Mouse (Mus musculus) limb, embryonic 13.5 days (tissue): ENCODE measurements around the gene Cdh3. TPM values are rescaled to one million over a fixed set of nuclear protein-coding genes. Genes with fewer than 3 reads are reported as not detected.

ENCODE experiments used
- ATAC-seq: fragments of 200-750 bp; cut with Nextera tagmentation; 2 replicates; pipeline ENCODE4 v1.8.0; 2017; ENCODE audit warnings: low read depth, moderate number of reproducible peaks, moderate TSS enrichment; ENCODE audit not compliant: low FRiP score
- H3K27ac ChIP-seq: fragments of 300-500 bp; sonication (generic); 2 replicates; pipeline ENCODE4 v1.5.1; 2015; ENCODE audit warnings: inconsistent platforms, mild to moderate bottlenecking, moderate library complexity
- H3K27me3 ChIP-seq: fragments of 300-500 bp; sonication (generic); 2 replicates; pipeline ENCODE4 v1.6.1; 2015; ENCODE audit warnings: mild to moderate bottlenecking, inconsistent platforms
- H3K36me3 ChIP-seq: fragments of 300-500 bp; sonication (generic); 2 replicates; pipeline ENCODE4 v1.6.1; 2015; ENCODE audit warnings: inconsistent platforms, mild to moderate bottlenecking, moderate library complexity
- H3K4me1 ChIP-seq: fragments of 300-500 bp; sonication (generic); 2 replicates; pipeline ENCODE4 v1.6.1; 2015; ENCODE audit warnings: inconsistent platforms
- H3K4me2 ChIP-seq: fragments of 300-500 bp; sonication (generic); replicated peaks from 2 replicates; pipeline ENCODE4 v1.6.1; 2015; ENCODE audit warnings: inconsistent platforms, mild to moderate bottlenecking, moderate library complexity
- H3K4me3 ChIP-seq: fragments of 300-500 bp; sonication (generic); 2 replicates; pipeline ENCODE4 v1.5.1; 2015; ENCODE audit warnings: moderate library complexity, mild to moderate bottlenecking, inconsistent platforms
- H3K9ac ChIP-seq: fragments of 300-500 bp; sonication (generic); 2 replicates; pipeline ENCODE4 v1.6.1; 2015; ENCODE audit warnings: mild to moderate bottlenecking, inconsistent platforms
- H3K9me3 ChIP-seq: fragments of 300-500 bp; sonication (generic); 2 replicates; pipeline ENCODE4 v1.6.1; 2016; ENCODE audit warnings: inconsistent platforms
- WGBS: fragments of 180-500 bp; shearing (Covaris S2); methylation state at CpG from one replicate; pipeline ENCODE4 v1.1.7; 2015; 5-methylcytosine and 5-hydroxymethylcytosine counted together
- polyA plus RNA-seq: library from polyadenylated mRNA; unstranded; fragments of >200 nt; fragmentation: Nextera tagmentation; extraction: Ambion mirVana; gene quantifications from 2 replicates; pipeline ENCODE4 v1.2.1, GENCODE M21; 2015

The Cdh3 gene
- polyA plus RNA-seq, 1 experiment from 2014 or later: 57.5 TPM

DNA sequence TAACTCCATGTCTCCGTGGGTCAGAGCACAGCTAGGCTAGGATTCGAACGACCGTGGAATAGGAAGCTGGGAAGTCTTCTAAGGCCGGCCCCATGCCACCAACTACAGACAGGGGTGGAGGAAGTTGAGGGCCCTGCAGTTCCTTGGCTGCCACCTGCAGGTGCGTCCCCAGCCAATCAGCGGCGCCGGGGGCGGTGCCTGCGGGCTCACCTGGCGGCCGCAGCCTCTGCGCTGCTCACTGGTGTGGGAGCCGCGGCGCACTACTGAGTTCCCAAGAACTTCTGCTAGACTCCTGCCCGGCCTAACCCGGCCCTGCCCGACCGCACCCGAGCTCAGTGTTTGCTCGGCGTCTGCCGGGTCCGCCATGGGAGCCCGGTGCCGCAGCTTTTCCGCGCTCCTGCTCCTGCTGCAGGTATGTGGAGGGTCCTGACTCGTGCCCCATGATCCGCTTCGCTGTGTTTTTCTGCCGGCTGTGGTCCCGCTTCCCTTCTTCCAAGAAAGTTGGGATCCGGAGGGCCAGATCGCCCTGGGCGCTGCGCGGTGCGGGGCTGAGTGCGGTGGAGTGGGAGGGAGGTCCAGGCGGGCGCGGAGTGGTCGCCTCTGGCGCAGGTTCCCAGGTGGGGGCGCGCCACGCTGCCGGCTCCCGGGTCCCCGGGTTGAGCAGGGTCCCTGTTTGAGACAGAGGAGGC lies 92.6 kb downstream of the Cdh3 start, which contains the start of gene Cdh1:
TSS of gene Cdh1 (plus strand) at position 221 of the 689 bp plus-strand sequence.
- peak within 1 kb of the TSS; percentile 64 for H3K9ac ChIP-seq
- peak within 1 kb of the TSS; percentile 55 for H3K4me3 ChIP-seq
- peak; percentile 44 for ATAC-seq
- WGBS: under 1% methylated on average over 53 of the region's 53 CpGs
- H3K4me2 ChIP-seq: peak within 1 kb of the TSS; percentile 90
- H3K27ac ChIP-seq: no peak within 1 kb of the TSS
- H3K9me3 ChIP-seq: no peaks in the 10 kb centered on the region
- H3K27me3 ChIP-seq: peaks cover 77% of the 10 kb centered on the region
- no peaks in the 10 kb centered on the region for H3K36me3 ChIP-seq
- H3K4me1 ChIP-seq: peaks cover 16% of the 10 kb centered on the region

DNA sequence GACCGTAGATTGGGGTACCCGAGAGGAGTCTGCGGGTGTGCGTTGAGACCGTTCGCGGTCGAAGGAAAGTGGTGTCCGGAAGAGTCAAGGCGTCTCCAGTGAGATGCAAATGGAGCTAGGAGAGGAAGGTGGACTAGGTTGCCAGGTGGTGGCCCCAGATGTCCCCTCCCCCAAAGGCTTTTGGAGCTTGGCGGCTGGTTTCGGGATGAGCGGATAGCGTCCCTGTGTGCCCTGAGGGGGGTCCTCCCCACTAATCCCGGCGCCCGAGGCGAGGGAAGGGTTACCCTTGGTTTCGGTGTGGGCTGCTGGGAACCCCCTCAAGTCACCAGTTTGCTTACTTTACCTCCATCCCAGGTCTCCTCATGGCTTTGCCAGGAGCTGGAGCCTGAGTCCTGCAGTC lies 93.2 kb downstream of the Cdh3 start:
- H3K4me2 ChIP-seq: peak overlapping the region; percentile 90
- H3K4me3 ChIP-seq: peak overlapping the region; percentile 55
- H3K36me3 ChIP-seq: no peaks in the 10 kb centered on the region
- H3K4me1 ChIP-seq: peaks cover 16% of the 10 kb centered on the region
- no peak for ATAC-seq
- peak overlapping the region; percentile 64; the same call in 1 of the 2 replicates for H3K9ac ChIP-seq
- H3K27me3 ChIP-seq: peaks cover 76% of the 10 kb centered on the region
- WGBS: 2% methylated on average over 19 of the region's 19 CpGs
- no peaks in the 10 kb centered on the region for H3K9me3 ChIP-seq
- no peak overlapping the region for H3K27ac ChIP-seq

DNA sequence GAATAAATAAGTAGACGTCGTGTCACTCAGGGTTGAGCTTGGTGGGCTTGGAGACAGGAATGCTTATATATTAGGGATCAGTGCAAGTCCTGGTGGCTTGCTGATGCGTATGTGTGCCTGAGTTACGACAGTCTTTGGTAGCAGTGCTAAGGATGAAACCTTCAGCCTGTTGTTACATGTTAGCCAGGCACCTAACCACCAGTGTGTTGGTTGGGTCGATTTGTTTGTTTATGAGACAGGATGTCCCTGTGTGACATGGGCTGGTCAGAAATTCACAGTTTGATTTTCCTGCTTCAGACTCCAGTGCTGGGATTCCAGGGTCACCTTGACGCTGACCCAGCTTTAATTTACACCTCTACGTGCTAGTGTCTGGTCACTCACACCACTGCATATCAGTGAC lies 95.0 kb downstream of the Cdh3 start:
- Histone ChIP-seq H3K4me2 (no peak overlapping the region), H3K27ac (no peak overlapping the region), H3K27me3 (peaks cover 79% of the 10 kb centered on the region), H3K36me3 (no peaks in the 10 kb centered on the region), H3K4me1 (peaks cover 16% of the 10 kb centered on the region), H3K4me3 (no peak overlapping the region), H3K9ac (no peak overlapping the region), H3K9me3 (no peaks in the 10 kb centered on the region)
- ATAC-seq: no peak
- 66% methylated on average over 7 of the region's 7 CpGs for WGBS

DNA sequence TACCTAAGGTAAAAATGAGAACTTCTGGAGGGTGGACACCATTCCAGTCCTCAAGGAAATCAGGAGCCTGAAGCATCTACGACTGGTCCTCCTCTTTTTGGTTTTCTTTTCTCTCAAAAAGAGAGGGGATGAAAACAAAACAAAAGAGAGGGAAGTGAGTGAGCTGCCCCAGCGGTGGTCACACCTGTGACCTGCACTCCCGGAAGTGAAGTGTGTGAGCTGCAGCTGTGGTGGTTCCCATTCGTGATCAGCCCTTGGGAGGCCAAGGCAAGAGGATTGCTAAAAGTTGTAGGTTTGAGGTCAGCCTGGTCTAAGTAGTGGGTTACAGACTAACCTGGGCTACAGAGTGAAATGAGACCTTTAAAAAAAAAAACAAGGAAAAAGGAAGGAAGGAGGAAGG lies 95.4 kb downstream of the Cdh3 start:
- Histone ChIP-seq H3K9me3 (no peaks in the 10 kb centered on the region), H3K36me3 (no peaks in the 10 kb centered on the region), H3K4me1 (peaks cover 16% of the 10 kb centered on the region), H3K4me3 (no peak overlapping the region), H3K9ac (no peak overlapping the region), H3K27me3 (peaks cover 78% of the 10 kb centered on the region), H3K27ac (no peak overlapping the region), H3K4me2 (no peak overlapping the region)
- ATAC-seq: no peak
- 45% methylated on average over 4 of the region's 4 CpGs for WGBS

DNA sequence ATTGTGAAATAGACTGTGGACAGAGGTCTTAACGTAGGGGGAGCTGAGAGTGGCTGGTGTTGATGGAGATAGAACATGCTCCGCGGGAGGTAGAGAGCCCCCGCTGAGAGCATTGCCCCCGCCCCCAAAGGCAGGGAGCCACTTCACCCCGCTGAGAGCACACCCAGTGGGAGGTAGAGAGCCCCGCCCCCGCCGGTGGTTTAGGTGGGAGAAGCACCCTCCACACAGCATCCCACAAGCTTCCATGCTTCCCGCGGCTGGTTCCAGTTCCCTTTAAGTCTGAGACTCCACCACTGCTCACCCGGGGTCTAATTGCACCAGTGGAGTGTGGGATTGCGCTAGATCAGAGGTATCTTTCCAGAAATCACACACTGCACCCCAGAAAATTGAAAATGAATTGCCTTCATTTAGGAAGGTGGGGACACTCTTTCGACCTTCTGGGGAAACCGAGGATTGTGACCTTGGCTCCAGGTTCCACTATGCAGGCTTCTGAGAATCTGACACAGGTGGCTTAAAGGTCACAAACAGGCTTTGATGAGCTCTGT lies 96.0 kb downstream of the Cdh3 start:
- no peaks in the 10 kb centered on the region for H3K9me3 ChIP-seq
- H3K36me3 ChIP-seq: no peaks in the 10 kb centered on the region
- no peak overlapping the region for H3K27ac ChIP-seq
- ATAC-seq: no peak
- no peak overlapping the region for H3K4me3 ChIP-seq
- H3K27me3 ChIP-seq: peaks cover 73% of the 10 kb centered on the region
- no peak overlapping the region for H3K4me2 ChIP-seq
- peaks cover 16% of the 10 kb centered on the region for H3K4me1 ChIP-seq
- H3K9ac ChIP-seq: no peak overlapping the region
- 36% methylated on average over 15 of the region's 15 CpGs for WGBS

Other genes with a start within 250 kb of the Cdh3 start
- 4.5 and 11.8 TPM in 2 replicates for gene Smpd3, start 172.9 kb upstream of the Cdh3 start, polyA plus RNA-seq
- gene Zfp90, start 95.6 kb upstream of the Cdh3 start, polyA plus RNA-seq: 31.2 and 31.8 TPM in 2 replicates
- gene 6030452D12Rik, start 10.4 kb upstream of the Cdh3 start, polyA plus RNA-seq: not detected in 2 replicates
- gene Gm10073, start 62.6 kb downstream of the Cdh3 start, polyA plus RNA-seq: 13.8 and 15.4 TPM in 2 replicates
- 18.1 and 19.9 TPM in 2 replicates for gene Cdh1, start 92.5 kb downstream of the Cdh3 start, polyA plus RNA-seq
- 9.5 and 10.3 TPM in 2 replicates for gene Tango6, start 172.2 kb downstream of the Cdh3 start, polyA plus RNA-seq